Mouse (Mus musculus) cerebellum, adult 9-11 months (tissue): ENCODE measurements at regions not wholly inside any gene's neighbourhood (a gene's known extent, or its start where the extent isn't known, plus 50 kb on each side); places are given as distances from the start of the nearest gene placed in this dataset.
"Not testable (repeated sequence)": the region's sequence is repeated elsewhere in the genome, so short reads cannot be mapped to it uniquely, and the experiment has no call there.

Experiments used
- DNase-seq: peaks from one replicate; pipeline ENCODE4 v3.0.0; 2022

DNA sequence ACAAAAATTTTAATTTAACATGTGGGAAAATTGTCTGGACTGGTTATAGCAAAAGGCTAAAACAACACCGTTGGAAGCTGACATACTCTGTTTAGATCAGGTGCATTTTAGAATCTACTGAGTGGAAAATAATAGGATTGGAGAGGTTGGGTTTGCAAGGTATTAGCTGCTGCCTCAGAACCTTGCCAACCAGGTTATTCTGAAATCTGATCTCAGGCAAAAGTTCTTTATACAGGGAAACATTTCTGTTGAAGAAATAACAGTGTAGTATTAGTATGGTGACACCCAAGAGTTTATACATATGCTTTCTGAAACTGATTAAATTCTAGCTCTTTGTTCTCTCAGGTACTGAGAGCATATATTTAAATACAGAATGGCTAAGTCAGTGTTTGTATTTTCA is 113.0 kb upstream of the Gm12728 start:
- no peak for DNase-seq

DNA sequence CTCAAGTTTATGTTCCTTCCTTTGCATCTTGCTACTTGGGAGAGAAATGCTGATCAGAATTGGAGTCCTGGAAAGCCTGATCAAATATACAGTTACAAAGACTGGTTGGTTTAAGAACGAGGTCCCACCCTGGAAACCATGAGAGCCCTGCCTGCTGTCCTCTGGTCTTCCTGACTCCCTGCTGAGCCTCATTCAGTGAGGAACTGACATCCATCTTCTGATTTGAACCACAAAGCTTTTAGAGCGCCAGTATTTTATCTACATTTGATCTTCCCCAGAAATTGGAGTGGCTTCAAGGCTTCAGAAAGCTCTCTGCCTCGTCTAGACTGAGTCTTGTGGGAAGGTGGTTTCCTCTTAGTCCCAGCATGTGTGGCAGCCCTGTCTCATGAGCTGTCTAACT is 99.0 kb upstream of the Gm12728 start:
- no peak for DNase-seq

DNA sequence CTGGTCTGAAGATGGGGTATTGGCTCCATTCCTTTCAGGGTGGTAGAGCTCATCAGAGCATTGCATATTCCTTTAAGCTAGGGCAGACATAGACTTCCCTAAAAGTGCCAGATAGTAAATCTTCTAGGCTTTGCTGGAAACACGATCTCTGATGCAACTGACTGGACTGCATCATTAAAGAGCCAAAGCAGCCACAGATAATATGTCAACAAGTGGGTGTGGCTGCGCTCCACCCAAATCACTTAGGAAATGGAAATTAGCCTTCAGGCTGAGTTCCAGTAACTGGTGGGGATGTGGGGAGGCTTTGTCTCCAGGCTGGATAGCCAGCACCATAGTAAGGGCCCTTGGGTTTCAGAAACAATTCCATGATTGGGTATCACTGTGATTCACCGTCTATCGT is 97.3 kb upstream of the Gm12728 start:
- DNase-seq, result no peak

DNA sequence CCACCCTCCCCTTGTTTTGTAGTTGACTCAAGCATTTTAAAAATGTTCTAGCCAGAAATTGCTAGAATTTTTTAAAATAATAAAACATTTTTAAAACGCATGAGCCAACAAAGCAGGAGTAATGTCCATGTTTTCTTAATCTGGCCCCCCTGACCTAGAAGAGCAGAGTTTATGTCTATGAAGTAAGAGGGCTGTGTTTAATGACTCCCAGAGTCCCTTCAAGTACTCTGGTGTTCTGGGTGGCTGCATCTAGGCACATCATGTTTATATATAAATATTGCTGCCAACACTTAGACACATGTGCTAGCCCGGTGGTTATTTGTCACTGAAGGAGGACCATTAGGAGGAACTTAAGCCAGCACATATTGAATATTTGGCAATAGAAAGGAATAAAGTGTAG is 93.8 kb upstream of the Gm12728 start:
- DNase-seq, result no peak

DNA sequence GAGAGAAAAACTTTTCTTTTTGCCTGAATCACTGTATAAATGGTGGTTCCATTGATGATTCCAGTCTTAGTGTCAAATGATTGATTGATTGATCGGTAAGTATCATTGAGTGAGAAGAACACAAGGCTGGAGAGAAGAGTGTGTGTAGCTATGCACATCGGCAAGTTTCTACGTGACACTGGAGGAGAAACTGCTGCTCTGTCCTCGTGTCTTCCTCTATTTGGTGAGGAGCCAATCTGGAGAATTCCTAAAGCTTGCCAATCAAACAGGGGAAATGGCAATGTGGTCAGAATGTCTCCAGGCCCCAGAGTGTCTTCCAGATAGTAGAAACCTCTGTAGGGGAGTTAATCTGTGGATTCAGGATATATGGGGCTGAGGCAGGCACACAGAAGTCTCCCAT is 92.5 kb upstream of the Gm12728 start:
- no peak for DNase-seq

DNA sequence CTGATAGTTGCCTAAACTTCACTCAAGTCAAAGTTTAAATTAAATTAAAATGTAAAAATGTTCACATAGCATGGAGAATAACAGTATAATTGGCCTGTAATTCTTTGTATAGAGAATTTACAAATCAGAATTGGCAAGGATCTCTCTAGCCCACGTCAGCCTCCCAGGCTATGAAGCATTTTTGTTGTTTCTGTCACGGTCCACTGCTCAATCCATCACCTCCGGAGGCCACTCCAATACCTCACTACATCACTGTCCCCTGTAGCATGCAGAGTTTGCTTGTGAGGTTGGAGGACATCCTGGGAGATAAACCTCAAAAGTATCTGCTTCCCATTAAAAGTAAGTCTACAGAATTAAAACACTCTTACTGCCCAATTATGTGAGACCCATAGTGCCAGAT is 87.6 kb upstream of the Gm12728 start:
- DNase-seq, result no peak

DNA sequence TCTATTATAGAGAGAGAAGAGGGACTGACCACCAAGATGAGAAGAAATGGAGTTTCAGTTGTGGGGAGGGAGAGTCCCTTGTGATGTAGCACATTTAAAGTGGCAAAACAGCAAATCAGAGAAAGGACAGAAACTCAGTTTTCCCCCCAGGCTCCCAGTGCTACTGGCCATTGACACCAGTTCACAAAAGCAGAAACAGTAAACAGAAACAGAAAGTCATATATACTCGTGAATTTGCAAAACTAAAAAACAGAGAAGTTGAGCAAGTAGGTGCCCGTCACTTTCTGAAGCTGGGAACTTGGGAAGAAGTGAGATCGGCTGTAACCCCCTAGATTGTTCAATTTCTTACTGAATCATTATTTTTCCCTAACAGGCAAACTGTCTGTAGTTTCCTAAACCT is 86.3 kb upstream of the Gm12728 start:
- DNase-seq, result no peak

DNA sequence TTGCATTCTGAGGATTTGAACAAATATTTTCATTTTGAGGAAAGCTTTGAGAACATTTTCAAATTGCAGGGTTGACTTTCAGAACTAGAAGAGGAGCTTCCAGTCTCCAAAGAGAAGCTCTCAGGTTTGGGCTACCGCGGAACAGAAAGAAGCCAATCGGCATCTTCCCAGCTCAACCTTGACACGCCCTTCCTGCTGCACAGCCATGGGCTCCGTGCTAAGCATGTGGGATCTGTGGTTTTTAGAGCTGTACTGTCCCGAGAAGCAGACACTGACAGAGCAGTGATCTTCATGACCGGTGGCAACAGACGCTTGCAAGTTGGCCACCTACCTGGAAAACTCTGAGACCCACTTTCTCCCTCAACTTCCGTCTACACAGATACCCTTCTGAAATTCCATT is 85.4 kb upstream of the Gm12728 start:
- no peak for DNase-seq

DNA sequence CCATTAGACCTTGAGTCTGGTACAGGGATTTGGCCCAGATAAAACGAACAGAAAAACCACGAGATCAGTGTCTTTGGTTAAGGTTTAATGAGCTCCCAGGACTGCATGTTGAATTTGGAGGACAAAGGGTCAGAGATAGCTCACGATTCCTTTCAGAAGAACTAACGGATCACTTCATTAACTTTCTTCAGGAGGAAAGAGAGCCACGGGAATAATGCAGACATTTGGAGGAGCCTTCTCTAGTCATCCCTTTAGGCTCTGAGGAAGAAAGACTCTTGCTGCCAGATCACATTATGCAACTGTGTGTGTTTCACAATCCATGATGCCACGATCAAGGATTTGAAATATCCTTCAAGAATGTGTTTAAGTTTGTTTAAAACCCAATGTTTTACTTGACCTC is 83.7 kb upstream of the Gm12728 start:
- DNase-seq, result no peak

DNA sequence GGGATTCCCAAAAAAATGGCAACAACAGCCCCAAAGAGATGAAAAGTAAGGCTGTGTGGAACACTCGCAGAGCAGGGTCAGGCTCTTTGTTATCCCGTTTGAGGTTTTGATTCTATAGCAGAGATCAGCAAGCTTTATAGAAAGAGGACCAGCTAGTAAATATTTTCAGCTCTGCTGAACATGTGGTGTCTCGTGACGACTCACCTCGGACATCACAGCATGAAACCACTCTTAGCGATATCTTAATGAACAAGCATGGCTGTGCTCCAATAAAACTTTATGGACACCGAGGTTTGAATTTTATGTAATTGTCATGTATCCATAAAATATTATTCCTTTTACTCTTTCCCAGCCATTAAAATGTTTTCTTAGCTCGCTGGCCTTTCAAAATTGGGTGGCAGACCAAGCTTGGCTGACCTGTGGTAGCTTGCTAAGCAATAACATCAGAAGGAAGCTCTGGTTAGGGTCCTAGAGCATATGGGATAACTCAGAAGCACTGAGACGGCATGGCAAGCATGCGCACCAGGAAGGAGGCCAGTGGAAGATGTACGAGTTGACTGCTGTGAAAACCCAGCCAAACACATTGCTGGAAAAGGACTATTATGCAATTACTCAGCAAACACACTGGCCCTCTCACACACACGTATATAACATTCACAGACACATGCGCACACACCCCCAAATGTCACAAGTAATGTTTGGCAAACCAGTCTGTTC is 81.4 kb upstream of the Gm12728 start:
- DNase-seq, result no peak

DNA sequence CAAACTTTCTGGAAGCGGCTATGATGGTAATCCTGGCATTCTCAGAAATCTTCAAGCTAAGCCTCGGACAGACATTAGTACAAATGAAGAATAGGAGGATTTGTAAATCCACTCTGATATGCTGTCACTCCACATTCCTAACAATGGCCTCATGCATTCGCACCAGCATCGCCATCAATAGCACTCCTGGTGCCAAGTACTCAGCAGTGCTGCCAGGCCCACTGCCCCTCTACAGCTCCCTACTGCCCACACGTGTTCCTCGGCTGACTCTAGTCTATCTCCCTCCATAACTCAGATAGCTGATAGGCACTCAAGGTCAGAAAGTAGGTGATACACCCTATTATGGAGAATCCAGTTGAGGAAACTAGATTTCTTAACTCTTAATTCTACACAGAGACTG is 75.7 kb upstream of the Gm12728 start:
- DNase-seq, result peak; percentile 4

DNA sequence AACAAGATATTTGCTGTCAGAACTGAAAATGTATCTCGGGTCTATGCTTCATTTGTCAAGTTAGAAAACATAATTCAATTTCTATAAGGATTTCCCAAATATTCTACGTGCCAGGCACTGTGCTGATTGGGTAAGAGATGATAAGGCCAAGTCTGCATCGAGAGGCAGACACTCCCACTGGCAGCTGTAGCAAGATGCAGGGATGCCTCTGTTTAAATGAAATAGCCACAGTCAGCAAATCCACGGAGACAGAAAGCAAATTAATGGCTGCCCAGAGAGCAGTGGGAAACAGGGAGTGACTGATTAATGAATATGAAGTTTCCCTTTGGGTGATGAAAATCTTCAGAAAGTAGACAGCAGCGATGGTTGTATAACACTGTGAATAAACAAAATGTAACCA is 71.6 kb upstream of the Gm12728 start:
- no peak for DNase-seq

DNA sequence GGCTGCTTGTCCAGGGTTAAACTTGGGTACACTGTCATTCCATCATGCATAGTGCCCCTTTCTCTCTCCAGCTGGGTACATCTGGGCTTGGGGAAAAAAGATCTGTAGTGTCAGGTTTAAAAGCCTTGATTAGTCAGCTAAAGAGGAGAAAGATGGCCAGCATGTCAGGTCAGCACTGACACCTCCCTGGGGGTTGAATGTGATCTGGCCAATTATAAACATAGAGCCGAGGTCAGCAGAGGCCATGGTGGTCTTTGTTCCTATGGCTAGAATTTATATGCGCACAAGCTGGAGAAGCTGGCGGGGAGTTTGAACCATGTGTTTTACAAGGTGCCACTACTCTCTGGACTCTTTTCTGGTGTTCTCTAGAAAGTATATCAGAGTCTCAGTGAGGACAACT is 61.0 kb upstream of the Gm12728 start:
- no peak for DNase-seq

DNA sequence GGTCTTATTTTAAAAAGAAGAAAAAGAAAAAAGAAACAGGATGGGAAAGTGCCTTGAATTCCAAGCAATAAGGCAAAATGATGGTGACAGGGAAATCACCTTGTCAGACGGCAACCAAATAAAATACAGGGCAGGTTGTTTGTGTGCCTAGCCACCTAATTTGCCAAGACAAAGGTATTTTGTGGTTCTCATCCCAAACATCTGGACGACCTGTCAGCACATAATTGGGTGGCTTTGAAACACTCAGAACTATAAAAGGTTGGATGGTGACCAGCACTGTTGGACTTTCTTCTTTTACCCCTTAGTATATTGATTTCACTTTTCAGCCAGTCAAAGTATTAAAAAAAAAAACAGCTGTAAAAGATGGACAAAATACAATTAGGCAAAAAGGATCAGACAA is 58.8 kb upstream of the Gm12728 start:
- no peak for DNase-seq

DNA sequence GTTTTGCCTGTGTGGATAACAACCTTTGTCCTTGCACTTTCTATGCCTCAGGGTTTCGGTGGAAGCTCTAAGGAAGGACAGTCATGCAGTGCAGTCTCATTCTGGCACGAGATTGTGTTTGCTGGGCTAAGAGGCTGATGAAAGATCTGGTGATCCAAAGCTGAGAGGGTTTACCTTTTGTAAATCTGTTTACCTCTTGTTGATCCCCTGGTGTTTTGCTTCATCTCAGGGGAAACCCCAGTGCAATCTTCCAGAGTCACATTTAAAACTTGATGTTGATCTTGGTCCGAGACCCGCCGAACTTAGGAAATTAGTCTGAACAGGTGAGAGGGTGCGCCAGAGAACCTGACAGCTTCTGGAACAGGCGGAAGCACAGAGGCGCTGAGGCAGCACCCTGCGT is 54.6 kb upstream of the Gm12728 start:
- DNase-seq, result not testable (repeated sequence)
